Mouse (Mus musculus): ENCODE measurements around the gene 1700024B05Rik.
"Not testable (repeated sequence)": the region's sequence is repeated elsewhere in the genome, so short reads cannot be mapped to it uniquely, and the experiment has no call there.

- TF ChIP-seq CTCF (IDR thresholded peaks at IDR 0.05; ENCODE audit: low read depth, low read length); TAL1 (conservative IDR thresholded peaks at IDR 0.05; ENCODE audit: low read depth, low read length); GATA1 (IDR thresholded peaks at IDR 0.05; ENCODE audit: borderline replicate concordance, low read length); GATA2 (IDR thresholded peaks at IDR 0.05; ENCODE audit: borderline replicate concordance, low read depth, low read length): not testable (repeated sequence)
Observed at GRCm38 (mm10) chr14:41943695-41944094, at the start of gene 1700024B05Rik.
